Mouse (Mus musculus): ENCODE measurements around the gene Rhebl1.

Gene Rhebl1

DNA sequence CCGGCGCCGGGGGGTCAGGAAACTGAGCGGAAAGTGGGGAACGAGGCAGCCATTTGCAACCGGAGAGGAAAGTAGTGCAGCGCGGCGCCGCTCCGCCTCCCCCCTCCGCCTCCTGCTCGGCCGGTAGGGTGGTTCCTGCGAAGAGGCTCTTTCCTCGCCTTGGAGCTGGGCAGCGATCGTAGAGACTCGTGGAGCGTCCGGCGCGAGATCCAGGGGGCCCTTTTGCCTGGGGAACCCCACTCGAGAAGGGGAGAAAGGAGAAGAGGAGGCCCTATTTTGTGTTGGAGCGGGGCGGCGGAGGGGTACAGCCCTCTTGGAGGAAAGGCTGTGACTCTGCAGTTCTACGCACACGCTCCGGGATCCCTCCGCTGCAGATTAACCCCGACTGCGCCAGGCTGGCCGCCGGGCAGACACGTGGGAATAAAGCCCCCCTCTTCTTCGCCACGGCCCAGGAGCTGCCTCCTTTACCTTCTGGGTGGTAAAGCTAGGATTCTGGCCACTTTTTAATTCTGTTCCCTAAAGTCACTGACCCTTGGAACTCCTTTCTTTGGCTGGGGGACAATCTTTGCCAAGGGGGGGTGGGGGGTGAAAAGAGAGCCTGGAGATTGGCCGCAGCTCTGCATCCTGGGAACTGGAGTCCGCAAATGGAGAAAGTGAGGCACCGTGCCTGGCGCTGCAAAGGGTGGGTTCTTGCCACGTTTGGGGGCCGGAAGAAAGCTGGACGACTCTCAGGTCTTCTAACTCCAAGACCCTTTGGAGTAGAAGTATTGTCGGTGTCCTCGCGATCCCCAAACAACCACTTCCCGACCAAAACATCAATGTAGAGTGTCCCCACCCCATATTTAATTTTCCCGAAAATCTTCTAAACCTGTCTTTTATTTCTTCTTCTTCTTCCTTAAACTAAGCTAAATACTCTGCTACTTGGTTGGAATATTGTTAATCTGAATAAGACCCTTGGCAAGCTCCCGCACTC lies 22.1 kb downstream of the Rhebl1 start:
- DNase-seq (ENCODE audit: extremely low spot score, low read depth, low spot score), result no peak

DNA sequence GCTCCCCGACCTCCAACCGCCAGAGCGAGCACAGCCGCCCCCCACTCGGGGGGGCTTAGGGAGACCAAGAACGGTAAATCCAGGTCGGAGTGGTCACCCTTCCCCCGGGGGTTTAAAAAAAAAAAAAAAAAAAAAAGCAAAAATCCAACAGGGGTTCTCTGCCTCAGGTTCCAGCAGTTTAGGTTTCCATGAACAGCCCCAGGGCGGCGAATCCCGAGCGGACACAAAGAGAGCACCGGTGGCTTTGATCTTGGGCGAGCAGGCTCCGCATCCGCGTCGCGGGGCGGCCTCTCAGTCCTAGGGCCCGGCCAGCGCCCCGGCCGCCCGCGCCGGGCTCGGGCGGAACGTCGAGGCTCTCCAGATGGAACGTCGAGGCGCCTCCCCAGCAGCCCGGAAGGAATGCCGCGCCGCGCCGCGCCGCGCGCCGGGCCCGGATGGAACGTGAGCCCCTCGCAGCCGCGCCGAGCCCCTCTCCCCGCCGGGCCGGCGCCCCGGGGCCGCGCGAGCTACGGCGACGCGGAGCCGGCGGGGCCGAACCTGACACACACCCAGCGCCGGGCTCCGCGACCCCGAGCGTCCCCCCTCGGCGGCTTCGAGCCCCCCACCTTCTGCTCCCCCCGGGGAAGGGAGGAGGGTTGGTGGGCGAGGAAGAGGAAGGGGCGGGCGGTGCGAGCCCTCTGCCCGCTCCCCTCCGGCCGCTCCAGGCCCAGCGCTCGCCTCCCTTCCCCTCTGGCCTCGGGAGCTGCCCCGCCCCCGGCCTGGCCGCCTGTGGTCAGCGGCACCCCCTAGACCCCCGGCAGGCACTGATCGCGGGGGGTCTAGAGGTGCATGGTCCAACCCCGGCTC lies 23.0 kb downstream of the Rhebl1 start, which contains the start of gene Kmt2d:
Kmt2d (minus strand) TSS at position 135 of the 846 bp plus-strand sequence.
- no peak for DNase-seq (ENCODE audit: extremely low spot score, low read depth, low spot score)

GRCm38 (mm10) chr15:98870179-98871069 lies 23.9 kb downstream of the Rhebl1 start:
- DNase-seq (ENCODE audit: extremely low spot score, low read depth, low spot score), result no peak

DNA sequence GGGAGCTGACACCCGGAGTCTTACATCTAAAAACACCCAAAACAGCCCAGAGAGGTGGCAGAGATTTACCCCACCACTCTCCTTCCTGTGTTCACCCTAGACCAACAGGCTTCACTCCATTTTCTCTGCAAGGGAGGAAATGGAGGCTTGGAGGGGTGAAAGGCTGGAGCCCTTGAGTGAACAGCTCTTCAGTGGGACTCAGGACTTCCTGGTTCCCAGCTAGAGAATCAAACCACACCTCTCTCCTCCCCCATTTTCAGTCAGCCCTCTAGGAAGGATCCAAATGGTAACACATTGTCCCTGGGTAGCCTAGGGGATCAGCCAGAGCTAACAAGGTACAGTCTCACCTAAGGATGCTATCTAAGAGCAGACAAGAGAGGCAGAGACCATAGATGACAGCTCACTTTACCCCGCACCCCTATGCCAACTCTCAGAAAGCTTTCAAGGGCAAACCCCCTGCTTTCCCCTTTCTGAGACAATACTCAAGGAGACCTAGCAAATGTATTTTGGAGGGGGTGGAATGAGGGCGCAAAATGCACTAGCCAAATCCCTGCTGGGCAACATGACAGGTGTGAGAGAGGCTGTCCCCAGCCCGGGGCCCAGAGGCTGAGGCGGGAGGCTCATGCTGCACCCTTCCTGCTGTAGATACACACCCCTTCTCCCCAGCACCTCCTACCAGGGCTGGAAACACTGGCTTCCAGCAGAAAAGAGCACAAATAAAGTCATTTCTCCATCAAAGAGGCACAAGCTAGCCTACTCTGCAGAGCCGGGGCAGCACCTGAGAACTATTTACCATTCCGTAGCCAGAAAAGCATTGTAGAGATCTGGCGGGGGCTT lies 24.8 kb downstream of the Rhebl1 start:
- DNase-seq (ENCODE audit: extremely low spot score, low read depth, low spot score), result no peak

GRCm38 (mm10) chr15:98868346-98869063 lies 25.8 kb downstream of the Rhebl1 start:
- DNase-seq (ENCODE audit: extremely low spot score, low read depth, low spot score), result no peak

DNA sequence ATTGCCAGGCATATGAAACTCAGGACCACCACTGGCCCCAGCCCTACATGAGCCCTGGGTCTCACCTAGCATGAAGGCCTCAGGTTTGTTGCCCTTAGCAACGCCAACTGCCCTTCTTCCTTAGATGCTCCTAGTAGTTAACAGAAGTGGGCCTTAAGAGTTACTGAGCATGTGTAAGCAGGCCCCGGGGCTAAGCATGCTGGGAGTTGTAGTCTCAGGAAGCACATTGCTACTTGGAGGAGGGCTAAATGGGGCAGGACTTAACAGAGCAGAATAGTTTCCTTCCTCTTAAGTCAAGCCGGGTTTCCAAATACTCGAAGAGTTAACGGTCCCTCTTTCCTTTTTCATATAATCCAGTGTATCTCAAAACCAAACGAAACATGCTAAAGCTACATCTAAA lies 27.0 kb downstream of the Rhebl1 start:
- no peak for DNase-seq (ENCODE audit: extremely low spot score, low read depth, low spot score)

DNA sequence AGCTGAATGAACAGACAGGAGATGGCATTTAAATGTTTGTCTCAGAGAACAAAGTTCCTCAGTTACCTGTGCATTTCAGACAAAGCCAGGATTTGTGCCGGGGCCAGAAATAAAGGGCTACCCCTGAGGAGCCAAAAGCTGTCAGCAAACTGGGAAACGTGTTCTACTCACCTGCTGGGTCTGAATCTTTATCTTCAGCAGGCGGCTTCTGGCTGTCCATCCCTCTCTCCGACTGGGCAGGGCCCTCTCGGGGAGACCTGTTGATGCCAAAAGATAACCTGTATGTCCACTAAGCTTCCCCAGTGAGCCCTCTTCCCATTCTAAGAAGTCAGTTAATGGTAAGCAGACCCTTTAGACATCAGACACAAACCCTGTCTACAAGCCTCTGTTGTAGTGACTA lies 27.8 kb downstream of the Rhebl1 start:
- no peak for DNase-seq (ENCODE audit: extremely low spot score, low read depth, low spot score)

GRCm38 (mm10) chr15:98865771-98866170 lies 28.6 kb downstream of the Rhebl1 start:
- DNase-seq (ENCODE audit: extremely low spot score, low read depth, low spot score), result no peak

GRCm38 (mm10) chr15:98864951-98865350 lies 29.4 kb downstream of the Rhebl1 start:
- DNase-seq (ENCODE audit: extremely low spot score, low read depth, low spot score), result no peak

GRCm38 (mm10) chr15:98863451-98863958 lies 30.8 kb downstream of the Rhebl1 start:
- DNase-seq (ENCODE audit: extremely low spot score, low read depth, low spot score), result no peak

DNA sequence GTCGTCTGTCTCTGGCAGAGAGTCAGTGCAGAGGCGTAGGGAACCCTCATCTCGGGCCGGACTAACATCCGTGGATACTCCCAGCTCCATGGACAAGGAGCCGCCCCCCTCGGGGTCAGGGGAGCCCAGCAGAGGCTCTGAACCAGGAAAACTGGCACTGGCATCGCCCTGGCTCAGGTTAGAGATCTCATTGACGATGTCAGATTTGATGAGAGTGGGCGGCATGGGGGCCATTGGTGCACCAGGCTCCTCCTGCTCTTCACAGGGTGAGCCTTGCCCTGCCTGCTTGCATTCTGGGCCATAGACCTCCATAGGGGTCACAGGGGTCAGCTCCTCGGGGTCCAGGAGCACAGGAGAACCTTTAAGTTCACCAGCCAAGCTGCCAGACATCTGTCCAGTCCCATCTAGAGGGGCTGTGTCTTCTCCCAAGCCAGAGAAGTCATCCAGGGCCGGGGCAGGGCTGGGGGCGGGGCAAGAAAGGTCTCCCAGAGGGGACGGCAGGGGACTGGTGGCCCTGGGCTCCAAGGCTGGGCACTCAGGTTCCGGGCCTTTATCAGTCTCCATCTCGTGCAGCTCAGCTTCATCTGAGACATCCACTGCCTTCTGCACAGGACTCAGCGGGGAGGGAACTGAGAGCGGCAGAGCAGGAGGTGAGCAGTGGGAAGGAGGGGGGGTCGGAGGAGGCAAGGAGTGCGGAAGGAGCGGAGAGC lies 32.5 kb downstream of the Rhebl1 start:
- no peak for DNase-seq (ENCODE audit: extremely low spot score, low read depth, low spot score)

DNA sequence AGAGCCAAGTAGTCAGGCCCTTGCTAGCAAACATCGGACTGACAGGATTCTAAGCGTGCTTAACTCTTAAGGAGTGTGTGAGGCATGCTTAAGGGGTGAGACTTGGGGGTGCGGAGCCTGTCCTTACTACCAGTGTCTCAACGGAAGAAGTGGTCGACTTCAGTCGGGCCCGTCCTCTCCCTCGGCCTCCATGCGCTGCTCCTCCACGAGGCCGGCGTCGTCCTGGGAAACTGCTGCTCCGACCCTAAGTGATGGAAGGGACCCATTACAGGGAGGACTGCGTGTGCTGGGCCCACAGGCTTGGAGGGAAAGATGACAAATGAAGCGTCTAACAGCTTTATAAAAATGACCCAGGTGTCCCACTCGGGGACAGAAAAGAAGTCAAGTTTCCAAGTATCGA lies 33.4 kb downstream of the Rhebl1 start:
- no peak for DNase-seq (ENCODE audit: extremely low spot score, low read depth, low spot score)

GRCm38 (mm10) chr15:98859319-98860043 lies 34.9 kb downstream of the Rhebl1 start:
- DNase-seq (ENCODE audit: extremely low spot score, low read depth, low spot score), result no peak

GRCm38 (mm10) chr15:98854214-98854613 lies 40.1 kb downstream of the Rhebl1 start:
- no peak for DNase-seq (ENCODE audit: extremely low spot score, low read depth, low spot score)

GRCm38 (mm10) chr15:98853161-98853937 lies 41.0 kb downstream of the Rhebl1 start:
- no peak for DNase-seq (ENCODE audit: extremely low spot score, low read depth, low spot score)

DNA sequence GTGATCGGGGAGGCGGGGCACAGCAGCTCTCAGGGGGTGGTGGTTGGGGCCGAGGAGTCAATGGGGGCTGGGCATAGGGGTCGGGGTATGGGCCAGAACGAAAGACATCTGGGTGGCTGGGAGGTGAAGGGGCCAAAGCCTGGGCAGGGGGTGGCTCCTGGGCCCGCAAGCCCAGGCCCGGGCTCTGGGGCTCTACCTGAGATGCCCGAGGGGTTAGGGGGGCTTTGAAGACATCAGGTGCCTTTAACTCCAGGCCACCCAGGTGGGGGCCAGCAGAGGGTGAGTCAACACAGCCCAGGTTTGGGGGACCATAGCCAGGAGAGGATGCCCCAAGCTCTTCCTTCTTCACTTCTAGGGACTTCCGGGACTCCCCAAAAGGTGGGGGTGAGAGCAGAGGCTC lies 41.6 kb downstream of the Rhebl1 start:
- DNase-seq (ENCODE audit: extremely low spot score, low read depth, low spot score), result no peak

GRCm38 (mm10) chr15:98852071-98852470 lies 42.3 kb downstream of the Rhebl1 start:
- no peak for DNase-seq (ENCODE audit: extremely low spot score, low read depth, low spot score)
